Mouse (Mus musculus) 3134 (cell line): Measurements from ENCODE around the gene Mtnr1a.

Source experiments
- DNase-seq: peaks from one replicate; pipeline ENCODE4 v3.0.0-alpha.2; 2011; ENCODE audit warnings: low spot score; ENCODE audit not compliant: insufficient read length; ENCODE audit errors: extremely low read depth

Mtnr1a gene

GRCm38 (mm10) chr8:45109371-45110063 lies 40.6 kb downstream of the Mtnr1a start:
- no peak for DNase-seq

- no peak for DNase-seq
Measured at GRCm38 (mm10) chr8:45110064-45110812, 41.3 kb downstream of the Mtnr1a start.

- no peak for DNase-seq
Measured at GRCm38 (mm10) chr8:45110813-45111104, 41.8 kb downstream of the Mtnr1a start.

- DNase-seq: no peak
Measured at GRCm38 (mm10) chr8:45111820-45112219, 42.9 kb downstream of the Mtnr1a start.

GRCm38 (mm10) chr8:45117588-45117987 lies 48.7 kb downstream of the Mtnr1a start:
- no peak for DNase-seq

GRCm38 (mm10) chr8:45125680-45126079 lies 56.7 kb downstream of the Mtnr1a start:
- DNase-seq: no peak
